Comparison of ENCODE assay signal across 8 mouse cellular contexts in genomic region chr12:21416506-21416905, GRCm38 (mm10). TPM values are rescaled to one million over a fixed set of nuclear protein-coding genes. Genes with fewer than 3 reads are reported as not detected.
DNase-seq lines count a peak whose midpoint lies in the region; ATAC-seq and TF ChIP-seq lines count a peak whose summit lies in the region.

No protein-coding gene starts in this region.

- peak overlapping the region; percentile 79 for H3K4me3 ChIP-seq in heart, embryonic 15.5 days
- peak overlapping the region; percentile 71 for H3K4me3 ChIP-seq in liver, embryonic 12.5 days
- peak overlapping the region; percentile 66 for H3K4me3 ChIP-seq in small intestine, adult 2 months (ENCODE audit: low read depth, low read length)

- no peaks in the 10 kb centered on the region for H3K27me3 ChIP-seq in heart, embryonic 15.5 days
- no peaks in the 10 kb centered on the region for H3K27me3 ChIP-seq in liver, embryonic 12.5 days (replicated peaks)
- H3K27me3 ChIP-seq in small intestine, adult 2 months (ENCODE audit: control insufficient read depth, insufficient read depth, low read length): no peaks in the 10 kb centered on the region

- peak; percentile 16 for DNase-seq in gastrocnemius, postnatal 14 days
- DNase-seq in gastrocnemius, adult 18-20 months (ENCODE audit: low spot score): no peak
- peak; percentile 13 to 19 for DNase-seq in B cell, adult 2 months
- DNase-seq in cerebellum, postnatal 10 days: peak; percentile 46 to 54
- DNase-seq in left cerebral cortex, adult 9 months (ENCODE audit: low spot score in 2 of 2): no peak

- peaks cover 31% of the 10 kb centered on the region for H3K4me1 ChIP-seq in heart, embryonic 15.5 days (replicated peaks)
- peaks cover 47% of the 10 kb centered on the region for H3K4me1 ChIP-seq in liver, embryonic 12.5 days
- H3K4me1 ChIP-seq in small intestine, adult 2 months (ENCODE audit: control insufficient read depth, insufficient read depth, insufficient read length, low read length): peaks cover 3% of the 10 kb centered on the region; the same call in 1 of the 2 replicates

- WGBS in heart, embryonic 15.5 days: under 1% methylated on average over 13 of the region's 15 CpGs
- WGBS in liver, embryonic 12.5 days (ENCODE audit: insufficient replicate concordance): 1% methylated on average over 13 of the region's 15 CpGs
- under 1% methylated on average over 15 of the region's 15 CpGs for WGBS in small intestine, adult 2 months

- intact Hi-C loops in gastrocnemius, postnatal 14 days (cut with DNase I; ENCODE audit: low total_unique reads): loop anchor here (10.0 kb wide), 1 partner anchor 98 kb away; no protein-coding TSS in a partner anchor

- peak overlapping the region; percentile 66 for H3K4me2 ChIP-seq in heart, embryonic 15.5 days
- peak overlapping the region; percentile 76 for H3K4me2 ChIP-seq in liver, embryonic 12.5 days

- H3K27ac ChIP-seq in heart, embryonic 15.5 days: peak overlapping the region; percentile 100
- peak overlapping the region; percentile 48; the same call in 1 of the 2 replicates for H3K27ac ChIP-seq in liver, embryonic 12.5 days
- H3K27ac ChIP-seq in small intestine, adult 2 months (ENCODE audit: insufficient read depth, low read depth, low read length): peak overlapping the region; percentile 72; the same call in 1 of the 2 replicates

- TF ChIP-seq CTCF in small intestine, adult 2 months (IDR thresholded peaks at IDR 0.05; ENCODE audit: extremely low read depth, insufficient read length, insufficient replicate concordance, low read depth, low read length): no peak

- no peak for TF ChIP-seq POLR2A in small intestine, adult 2 months (IDR thresholded peaks at IDR 0.05; ENCODE audit: low read depth, low read length)

- H3K9me3 ChIP-seq in heart, embryonic 15.5 days (replicated peaks): no peaks in the 10 kb centered on the region
- H3K9me3 ChIP-seq in liver, embryonic 12.5 days (replicated peaks): no peaks in the 10 kb centered on the region

- H3K36me3 ChIP-seq in heart, embryonic 15.5 days: peaks cover 27% of the 10 kb centered on the region
- H3K36me3 ChIP-seq in liver, embryonic 12.5 days: peaks cover 40% of the 10 kb centered on the region
- H3K36me3 ChIP-seq in small intestine, adult 2 months (ENCODE audit: control insufficient read depth, insufficient read depth, low read length): peaks cover 18% of the 10 kb centered on the region

- no peak for ATAC-seq in heart, embryonic 15.5 days (replicated peaks; ENCODE audit: insufficient number of reproducible peaks, insufficient read depth, low FRiP score, low read depth)
- no peak for ATAC-seq in liver, embryonic 12.5 days

- peak overlapping the region; percentile 78 for H3K9ac ChIP-seq in heart, embryonic 15.5 days
- H3K9ac ChIP-seq in liver, embryonic 12.5 days: peak overlapping the region; percentile 84

RNA-seq across cellular contexts. Expression of gene Ywhaq, which starts 0.9 kb away (rescaled TPM):
- 10 to 100 TPM; 46.3 to 61.9 TPM for total RNA-seq in gastrocnemius, postnatal 14 days (2021)
- 10 to 100 TPM; 18.7 to 28.8 TPM for total RNA-seq in gastrocnemius, adult 18-20 months (2021)
- polyA plus RNA-seq in heart, embryonic 15.5 days (2015; fragmentation: Nextera tagmentation; extraction: Ambion mirVana): 365 and 366 TPM in 2 replicates
- 325 and 327 TPM in 2 replicates for polyA plus RNA-seq in liver, embryonic 12.5 days (2016; fragmentation: Nextera tagmentation; extraction: Ambion mirVana)
- polyA plus RNA-seq in small intestine, adult 2 months (2012; rRNA removed): 13.5 and 39.4 TPM in 2 replicates

RNA-seq across cellular contexts. Expression of gene Adam17, which starts 43.1 kb away (rescaled TPM):
- total RNA-seq in gastrocnemius, postnatal 14 days (2021): 10 to 100 TPM; 23.8 to 26.7 TPM
- 10 to 100 TPM; 17.1 to 18.7 TPM for total RNA-seq in gastrocnemius, adult 18-20 months (2021)
- 25.1 and 30.2 TPM in 2 replicates for polyA plus RNA-seq in heart, embryonic 15.5 days (2015; fragmentation: Nextera tagmentation; extraction: Ambion mirVana)
- 24.9 and 28.0 TPM in 2 replicates for polyA plus RNA-seq in liver, embryonic 12.5 days (2016; fragmentation: Nextera tagmentation; extraction: Ambion mirVana)
- polyA plus RNA-seq in small intestine, adult 2 months (2012; rRNA removed): 3.4 and 10.1 TPM in 2 replicates

Comparison
In these comparisons a context has a peak if more than half of its experiments do, and no peak if none do; other contexts are left out.
1. DNase-seq: peak in gastrocnemius, postnatal 14 days (single experiment), B cell, adult 2 months (2 of 2) and cerebellum, postnatal 10 days (2 of 2); none in gastrocnemius, adult 18-20 months (single experiment) and left cerebral cortex, adult 9 months (0 of 2).
2. H3K27ac ChIP-seq: peak in every context shown above with its lines; median percentile 100 in heart, embryonic 15.5 days; 72 in small intestine, adult 2 months; 48 in liver, embryonic 12.5 days.
3. Peak in every context shown above with its lines, with median percentiles within 50 percentile points of each other: H3K4me3 ChIP-seq.